Mouse (Mus musculus): ENCODE measurements around the gene Eaf1.

- TF ChIP-seq HCFC1 (IDR thresholded peaks at IDR 0.05; ENCODE audit: borderline replicate concordance, insufficient read depth, low read length) (no peak), CHD2 (IDR thresholded peaks at IDR 0.05; ENCODE audit: low read depth, low read length) (no peak)
Measured at GRCm38 (mm10) chr14:31464176-31464575, 30.0 kb upstream of the Eaf1 start.
